Comparison of ENCODE assay signal across 9 mouse cellular contexts in the genomic region with DNA sequence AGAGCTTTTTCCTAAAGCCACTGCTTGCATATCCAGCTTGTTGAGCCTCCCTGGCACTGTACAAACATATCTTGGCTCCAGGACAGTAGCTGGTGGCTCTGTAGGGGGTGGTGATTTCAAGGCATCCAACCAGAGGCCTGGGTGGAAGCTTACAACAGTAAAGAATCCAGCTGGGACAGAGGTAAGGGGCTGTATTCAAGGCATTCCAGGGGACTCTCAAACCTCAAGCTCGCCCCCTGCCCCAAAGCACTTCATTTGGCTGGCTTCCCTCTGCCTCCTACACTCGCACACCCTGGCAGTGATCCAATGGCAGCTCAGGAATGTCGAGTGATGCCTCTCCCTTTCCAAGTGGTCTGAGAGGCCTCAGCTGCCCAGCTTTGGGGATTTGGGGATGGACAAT. TPM values are rescaled to one million over a fixed set of nuclear protein-coding genes. Genes with fewer than 3 reads are reported as not detected.
DNase-seq lines count a peak whose midpoint lies in the region; ATAC-seq and TF ChIP-seq lines count a peak whose summit lies in the region.
"Had no signal": no experiment of that assay in that cellular context is flagged by ENCODE, and none has a peak within 500 bp of the region (broad histone marks: within the 10 kb centered on the region; RNA-seq: fewer than 3 reads in every experiment).

No protein-coding gene starts in this region.

- peaks cover 7% of the 10 kb centered on the region; the same call in 1 of the 2 replicates for H3K4me1 ChIP-seq in forebrain, embryonic 14.5 days (ENCODE audit: control insufficient read depth, insufficient read depth, low read length)
- peaks cover 44% of the 10 kb centered on the region for H3K4me1 ChIP-seq in forebrain, embryonic 10.5 days
- H3K4me1 ChIP-seq in heart, embryonic 15.5 days (replicated peaks): peaks cover 68% of the 10 kb centered on the region
- peaks cover 19% of the 10 kb centered on the region for H3K4me1 ChIP-seq in liver, embryonic 11.5 days (replicated peaks; ENCODE audit: control insufficient read depth, insufficient read depth, low read length)

- H3K4me2 ChIP-seq in forebrain, embryonic 14.5 days (ENCODE audit: low read length): no peak overlapping the region
- peak overlapping the region; percentile 42 for H3K4me2 ChIP-seq in heart, embryonic 15.5 days
- H3K4me2 ChIP-seq in liver, embryonic 11.5 days: no peak overlapping the region

- H3K27me3 ChIP-seq in forebrain, embryonic 14.5 days (replicated peaks; ENCODE audit: control insufficient read depth, insufficient read depth, low read length): no peaks in the 10 kb centered on the region
- H3K27me3 ChIP-seq in forebrain, embryonic 10.5 days (ENCODE audit: poor library complexity, severe bottlenecking): peaks cover 52% of the 10 kb centered on the region
- no peaks in the 10 kb centered on the region for H3K27me3 ChIP-seq in heart, embryonic 15.5 days
- H3K27me3 ChIP-seq in liver, embryonic 11.5 days (replicated peaks; ENCODE audit: control insufficient read depth, insufficient read depth, low read length): no peaks in the 10 kb centered on the region; the same call in 1 of the 2 replicates

- ATAC-seq in forebrain, embryonic 14.5 days: no peak
- ATAC-seq in heart, embryonic 15.5 days (replicated peaks; ENCODE audit: insufficient number of reproducible peaks, insufficient read depth, low FRiP score, low read depth): peak; percentile 17; the same call in 1 of the 2 replicates
- ATAC-seq in liver, embryonic 11.5 days (replicated peaks; ENCODE audit: low FRiP score): no peak

- no peak for TF ChIP-seq CTCF in layer of hippocampus, adult 2 months (conservative IDR thresholded peaks at IDR 0.05)

- no peak overlapping the region for H3K4me3 ChIP-seq in forebrain, embryonic 14.5 days (ENCODE audit: low read depth, low read length)
- no peak overlapping the region for H3K4me3 ChIP-seq in forebrain, embryonic 10.5 days
- H3K4me3 ChIP-seq in heart, embryonic 15.5 days: no peak overlapping the region
- no peak overlapping the region for H3K4me3 ChIP-seq in liver, embryonic 11.5 days (ENCODE audit: low read depth, low read length)
- no peak overlapping the region for H3K4me3 ChIP-seq in layer of hippocampus, adult 2 months

- no peaks in the 10 kb centered on the region for H3K9me3 ChIP-seq in forebrain, embryonic 14.5 days (replicated peaks; ENCODE audit: control insufficient read depth, low read length)
- no peaks in the 10 kb centered on the region; the same call in 1 of the 2 replicates for H3K9me3 ChIP-seq in forebrain, embryonic 10.5 days
- H3K9me3 ChIP-seq in heart, embryonic 15.5 days (replicated peaks): no peaks in the 10 kb centered on the region
- H3K9me3 ChIP-seq in liver, embryonic 11.5 days (ENCODE audit: control insufficient read depth, low read length): no peaks in the 10 kb centered on the region

- H3K9ac ChIP-seq in forebrain, embryonic 14.5 days (ENCODE audit: low read length): no peak overlapping the region
- no peak overlapping the region; the same call in 1 of the 2 replicates for H3K9ac ChIP-seq in heart, embryonic 15.5 days
- H3K9ac ChIP-seq in liver, embryonic 11.5 days (ENCODE audit: low read depth, low read length): no peak overlapping the region

- WGBS in forebrain, embryonic 14.5 days: 2% methylated on average over 3 of the region's 3 CpGs
- 37% methylated on average over 3 of the region's 3 CpGs for WGBS in forebrain, embryonic 10.5 days
- 3% methylated on average over 3 of the region's 3 CpGs for WGBS in heart, embryonic 15.5 days
- 47% methylated on average over 3 of the region's 3 CpGs for WGBS in liver, embryonic 11.5 days

- H3K36me3 ChIP-seq in forebrain, embryonic 14.5 days (ENCODE audit: control insufficient read depth, insufficient read depth, low read length): no peaks in the 10 kb centered on the region
- H3K36me3 ChIP-seq in forebrain, embryonic 10.5 days (replicated peaks): no peaks in the 10 kb centered on the region; the same call in 1 of the 2 replicates
- H3K36me3 ChIP-seq in heart, embryonic 15.5 days: 0 out of 2 replicates have a peak, but pooled peaks cover 2% of the 10 kb centered on the region
- H3K36me3 ChIP-seq in liver, embryonic 11.5 days (ENCODE audit: control insufficient read depth, insufficient read depth, low read length): no peaks in the 10 kb centered on the region; the same call in 1 of the 2 replicates

- peak; percentile 51 for DNase-seq in forebrain, embryonic 14.5 days (ENCODE audit: low spot score)
- DNase-seq in forebrain, embryonic 10.5 days (ENCODE audit: extremely low spot score, low spot score): no peak
- DNase-seq in Muller cell, postnatal 12 days (ENCODE audit: inconsistent ontology term): peak; percentile 92
- DNase-seq in liver, embryonic 11.5 days (ENCODE audit: low spot score): no peak
- no peak for DNase-seq in urinary bladder, postnatal 10 days (ENCODE audit: low spot score)
- no peak for DNase-seq in layer of hippocampus, adult 2 months (ENCODE audit: low spot score in 2 of 2)
- DNase-seq in frontal cortex, postnatal 14 days (ENCODE audit: low spot score in 2 of 2): no peak

- no peak overlapping the region for H3K27ac ChIP-seq in forebrain, embryonic 14.5 days (ENCODE audit: low read depth, low read length)
- H3K27ac ChIP-seq in forebrain, embryonic 10.5 days: no peak overlapping the region
- H3K27ac ChIP-seq in heart, embryonic 15.5 days: peak overlapping the region; percentile 90
- peak overlapping the region; percentile 11; the same call in 1 of the 2 replicates for H3K27ac ChIP-seq in liver, embryonic 11.5 days (ENCODE audit: low read depth, low read length)
- no peak overlapping the region for H3K27ac ChIP-seq in layer of hippocampus, adult 2 months

RNA-seq across cellular contexts. Expression of gene Fads3, which starts 2.5 kb away (rescaled TPM):
- 9.6 and 12.5 TPM in 2 replicates for polyA plus RNA-seq in forebrain, embryonic 14.5 days (2014; fragmentation: Nextera tagmentation; extraction: Ambion mirVana)
- 4.6 and 5.5 TPM in 2 replicates for polyA plus RNA-seq in forebrain, embryonic 10.5 days (2016; fragmentation: Nextera tagmentation; extraction: Ambion mirVana)
- 39.4 and 43.9 TPM in 2 replicates for polyA plus RNA-seq in heart, embryonic 15.5 days (2015; fragmentation: Nextera tagmentation; extraction: Ambion mirVana)
- polyA plus RNA-seq in liver, embryonic 11.5 days (2014; fragmentation: Nextera tagmentation; extraction: Ambion mirVana): 7.2 and 7.3 TPM in 2 replicates
- 10 to 100 TPM; 25.0 to 25.6 TPM for total RNA-seq in layer of hippocampus, adult 2 months (2021)

RNA-seq across cellular contexts. Expression of gene Rab3il1, which starts 37.4 kb away (rescaled TPM):
- 20.6 and 21.5 TPM in 2 replicates for polyA plus RNA-seq in forebrain, embryonic 14.5 days (2014; fragmentation: Nextera tagmentation; extraction: Ambion mirVana)
- 39.3 and 39.8 TPM in 2 replicates for polyA plus RNA-seq in forebrain, embryonic 10.5 days (2016; fragmentation: Nextera tagmentation; extraction: Ambion mirVana)
- polyA plus RNA-seq in heart, embryonic 15.5 days (2015; fragmentation: Nextera tagmentation; extraction: Ambion mirVana): 21.8 and 30.0 TPM in 2 replicates
- polyA plus RNA-seq in liver, embryonic 11.5 days (2014; fragmentation: Nextera tagmentation; extraction: Ambion mirVana): 133 and 137 TPM in 2 replicates
- 10 to 100 TPM in 1 of 2 experiments, 1 to 10 TPM in 1; 9.7 to 10.4 TPM for total RNA-seq in layer of hippocampus, adult 2 months (2021)

RNA-seq across cellular contexts. Expression of gene Best1, which starts 37.5 kb away (rescaled TPM):
- 1.1 and 1.4 TPM in 2 replicates for polyA plus RNA-seq in forebrain, embryonic 14.5 days (2014; fragmentation: Nextera tagmentation; extraction: Ambion mirVana)
- 2.1 and 2.3 TPM in 2 replicates for polyA plus RNA-seq in forebrain, embryonic 10.5 days (2016; fragmentation: Nextera tagmentation; extraction: Ambion mirVana)
- polyA plus RNA-seq in heart, embryonic 15.5 days (2015; fragmentation: Nextera tagmentation; extraction: Ambion mirVana): 0.19 and 0.25 TPM in 2 replicates
- polyA plus RNA-seq in liver, embryonic 11.5 days (2014; fragmentation: Nextera tagmentation; extraction: Ambion mirVana): 0.31 and 0.59 TPM in 2 replicates
- 1 to 10 TPM; 1.2 to 1.5 TPM for total RNA-seq in layer of hippocampus, adult 2 months (2021)
- total RNA-seq: megakaryocyte, adult 5-6 weeks had no signal

RNA-seq across cellular contexts. Expression of gene Fth1, which starts 58.5 kb away (rescaled TPM):
- polyA plus RNA-seq in forebrain, embryonic 14.5 days (2014; fragmentation: Nextera tagmentation; extraction: Ambion mirVana): 1,442 and 1,550 TPM in 2 replicates
- polyA plus RNA-seq in forebrain, embryonic 10.5 days (2016; fragmentation: Nextera tagmentation; extraction: Ambion mirVana): 1,226 and 1,339 TPM in 2 replicates
- polyA plus RNA-seq in heart, embryonic 15.5 days (2015; fragmentation: Nextera tagmentation; extraction: Ambion mirVana): 1,879 and 1,985 TPM in 2 replicates
- polyA plus RNA-seq in liver, embryonic 11.5 days (2014; fragmentation: Nextera tagmentation; extraction: Ambion mirVana): 3,796 and 3,887 TPM in 2 replicates
- total RNA-seq in layer of hippocampus, adult 2 months (2021): 1,000 to 10,000 TPM; 3,170 to 3,409 TPM

Comparison
In these comparisons a context has a peak if more than half of its experiments do, and no peak if none do; other contexts are left out.
1. DNase-seq: peak in forebrain, embryonic 14.5 days (single experiment) and Muller cell, postnatal 12 days (single experiment); none in forebrain, embryonic 10.5 days (single experiment), liver, embryonic 11.5 days (single experiment), urinary bladder, postnatal 10 days (single experiment), layer of hippocampus, adult 2 months (0 of 2) and frontal cortex, postnatal 14 days (0 of 2).
2. H3K27ac ChIP-seq: peak in heart, embryonic 15.5 days (single experiment) and liver, embryonic 11.5 days (single experiment); none in forebrain, embryonic 14.5 days (single experiment), forebrain, embryonic 10.5 days (single experiment) and layer of hippocampus, adult 2 months (single experiment).